Mouse (Mus musculus) embryo, embryonic 9.5 days (tissue): ENCODE results near the gene 2510009E07Rik.
A peak's percentile ranks its signal among the peaks of the same experiment; 100 is the strongest.
"Not testable (repeated sequence)": the region's sequence is repeated elsewhere in the genome, so short reads cannot be mapped to it uniquely, and the experiment has no call there.

Experiments used
- DNase-seq: peaks from one replicate; pipeline ENCODE4 v3.0.0-alpha.2; 2017; ENCODE audit errors: extremely low spot score

2510009E07Rik gene

GRCm38 (mm10) chr16:21676791-21677190 is 17.7 kb downstream of the 2510009E07Rik start:
- DNase-seq: no peak

DNA sequence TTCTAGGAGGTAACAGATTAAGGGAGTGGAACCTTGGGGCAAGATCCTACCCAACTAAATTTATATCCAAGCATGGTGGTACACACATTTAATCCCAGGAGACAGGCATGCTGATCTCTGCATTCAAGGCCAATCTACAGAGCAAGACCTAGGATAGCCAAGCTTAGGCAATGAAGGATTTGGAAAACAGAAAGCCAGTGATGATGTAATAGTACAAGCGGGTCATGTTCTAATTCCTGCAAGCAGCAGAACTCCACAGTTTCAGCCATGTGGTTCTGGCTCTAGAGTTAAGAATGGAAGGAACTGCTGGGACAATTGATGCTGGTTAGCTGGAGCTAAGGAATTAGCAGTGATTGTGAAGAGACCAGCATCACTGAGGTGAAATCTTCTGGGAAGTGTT is 20.8 kb downstream of the 2510009E07Rik start:
- DNase-seq: not testable (repeated sequence)

GRCm38 (mm10) chr16:21673046-21673445 is 21.4 kb downstream of the 2510009E07Rik start:
- DNase-seq: not testable (repeated sequence)

DNA sequence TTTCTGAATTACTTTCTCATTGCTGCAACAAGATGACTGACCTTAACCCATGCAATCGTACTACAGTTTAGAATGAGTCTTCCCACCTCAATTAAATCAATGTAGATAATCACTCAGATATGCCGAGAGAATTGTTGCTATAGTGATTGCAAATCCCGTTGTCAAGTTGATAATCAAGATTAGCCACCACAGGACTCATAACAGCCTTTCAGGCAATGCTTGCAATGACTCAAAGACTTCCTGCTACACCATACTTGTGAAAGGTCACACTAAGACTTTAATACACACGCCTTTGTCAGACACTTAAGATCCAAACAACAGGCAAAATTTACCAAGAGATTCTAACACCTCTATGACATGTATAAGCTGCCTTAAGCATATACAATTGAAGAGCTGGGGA is 22.6 kb downstream of the 2510009E07Rik start:
- DNase-seq: no peak

- DNase-seq: no peak
These were observed 29.0 kb downstream of the 2510009E07Rik start for GRCm38 (mm10) chr16:21665423-21665986.

DNA sequence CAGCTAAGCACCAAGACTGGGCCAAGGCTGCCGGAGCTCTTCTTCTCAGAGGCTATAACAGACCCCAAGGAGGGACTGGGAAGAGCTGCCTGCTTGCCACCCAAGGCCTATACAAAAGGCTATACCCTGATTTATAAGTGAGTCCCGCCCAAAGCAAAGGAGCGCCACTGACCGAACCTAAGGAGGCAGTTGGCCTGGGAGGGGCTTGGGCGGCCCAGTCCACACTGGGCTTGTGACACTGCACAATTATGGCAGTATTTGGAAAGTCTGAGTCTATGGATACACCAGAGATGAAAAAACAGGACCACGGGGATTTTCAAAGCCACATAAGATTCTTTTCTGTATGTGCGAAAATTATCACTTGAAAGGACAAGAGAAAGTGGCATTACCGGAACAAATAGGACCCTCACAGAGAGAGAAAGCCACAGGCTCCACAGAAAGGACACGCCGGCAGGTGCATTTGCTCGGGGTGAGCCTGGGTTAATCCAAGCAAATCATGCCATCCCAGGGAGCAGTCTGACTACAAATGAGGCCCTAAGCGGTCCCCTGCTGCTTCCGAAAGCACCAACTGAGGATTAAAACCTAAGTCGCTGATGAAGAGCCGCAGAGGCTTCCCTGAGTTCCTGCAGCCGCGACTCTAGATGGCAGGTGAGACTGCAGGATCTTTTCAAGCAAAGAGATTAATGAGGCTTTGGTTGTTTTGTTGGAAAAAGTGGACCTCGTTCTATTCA is 29.7 kb downstream of the 2510009E07Rik start:
- DNase-seq: peak; percentile 25

DNA sequence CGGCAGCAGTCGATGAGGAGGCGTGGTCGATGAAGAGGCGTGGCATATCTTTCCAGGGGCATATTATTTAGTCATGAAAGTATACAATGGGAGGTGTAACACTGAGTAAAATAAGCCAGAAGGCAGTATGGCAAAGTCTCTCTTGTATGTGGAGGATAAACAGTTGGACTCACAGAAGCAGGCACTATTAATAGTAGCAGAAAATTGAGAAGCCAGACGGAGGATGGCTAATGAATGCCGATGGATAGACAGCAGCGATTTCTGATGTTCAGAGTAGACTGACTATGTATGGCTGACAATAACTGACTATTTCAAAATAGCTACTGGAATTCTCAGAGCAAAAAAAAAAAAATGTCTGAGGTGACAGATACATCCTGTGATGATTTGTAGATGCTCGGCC is 38.5 kb downstream of the 2510009E07Rik start:
- DNase-seq: no peak

GRCm38 (mm10) chr16:21655291-21655690 is 39.2 kb downstream of the 2510009E07Rik start:
- DNase-seq: no peak

- no peak for DNase-seq
These were observed 40.1 kb downstream of the 2510009E07Rik start for GRCm38 (mm10) chr16:21654384-21654783.

GRCm38 (mm10) chr16:21653151-21653550 is 41.3 kb downstream of the 2510009E07Rik start:
- DNase-seq: no peak

GRCm38 (mm10) chr16:21651161-21651560 is 43.3 kb downstream of the 2510009E07Rik start:
- DNase-seq: no peak

GRCm38 (mm10) chr16:21650289-21650688 is 44.2 kb downstream of the 2510009E07Rik start:
- no peak for DNase-seq

DNA sequence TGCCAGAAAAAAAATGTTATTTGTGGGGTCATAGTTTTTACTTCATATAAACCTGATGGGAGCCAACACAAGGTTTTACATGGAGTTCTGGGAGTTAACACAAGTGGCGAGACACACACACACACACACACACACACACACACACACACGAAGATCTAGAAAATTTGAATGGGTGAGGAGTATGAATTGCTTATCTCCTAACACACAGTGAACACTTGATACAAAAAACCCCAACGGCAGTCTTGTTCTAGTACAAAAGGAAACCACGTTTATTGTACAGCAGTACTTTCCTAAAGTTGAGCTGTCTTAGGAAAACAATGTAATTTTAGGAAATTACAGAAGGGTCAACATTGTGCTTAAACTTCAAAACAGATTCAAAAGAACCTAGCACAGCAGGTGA is 45.7 kb downstream of the 2510009E07Rik start:
- no peak for DNase-seq

- DNase-seq: no peak
These were observed 48.0 kb downstream of the 2510009E07Rik start for GRCm38 (mm10) chr16:21646496-21646895.

DNA sequence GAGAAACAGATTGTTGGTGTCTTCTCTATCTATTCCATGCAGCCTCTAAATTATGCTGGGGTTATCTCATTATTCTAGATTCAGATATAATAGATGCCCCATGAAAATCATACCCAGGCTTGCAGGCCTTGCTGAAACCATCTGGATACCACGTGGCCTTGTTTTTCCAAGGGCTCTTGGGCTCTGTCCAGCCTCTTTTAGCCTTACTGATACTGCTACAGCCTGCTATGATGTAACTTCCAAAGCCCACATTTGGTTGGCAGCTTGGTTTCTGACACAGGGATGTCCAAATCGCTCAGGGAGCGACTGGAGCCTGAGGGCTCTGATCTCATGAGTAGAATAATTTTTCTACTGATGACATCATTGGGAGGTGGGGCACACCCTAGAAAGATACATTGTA is 48.5 kb downstream of the 2510009E07Rik start:
- DNase-seq: no peak

GRCm38 (mm10) chr16:21644574-21644973 is 49.9 kb downstream of the 2510009E07Rik start:
- DNase-seq: no peak

- peak; percentile 25 for DNase-seq
These were observed 50.4 kb downstream of the 2510009E07Rik start for GRCm38 (mm10) chr16:21644066-21644561.

GRCm38 (mm10) chr16:21643621-21644041 is 50.8 kb downstream of the 2510009E07Rik start:
- no peak for DNase-seq

DNA sequence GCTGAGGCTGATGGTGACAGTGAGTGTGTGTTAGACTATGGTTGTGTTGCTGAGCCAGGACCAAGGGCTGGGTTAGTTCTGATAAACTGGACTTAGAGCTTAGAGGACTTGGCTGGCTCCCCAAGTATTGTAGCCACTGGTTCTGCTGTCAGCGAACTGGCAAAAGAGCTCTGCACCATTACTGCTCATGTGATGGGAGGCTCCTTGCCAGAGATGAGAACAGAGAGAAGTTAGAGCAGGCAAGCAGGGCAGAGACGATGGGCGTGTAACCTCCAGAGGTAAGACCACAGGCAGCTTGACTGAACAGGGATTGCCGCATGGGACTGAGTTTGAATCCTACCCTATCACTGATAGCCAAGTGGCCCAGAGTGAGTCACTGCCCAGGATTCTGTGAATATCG is 51.6 kb downstream of the 2510009E07Rik start:
- no peak for DNase-seq

DNA sequence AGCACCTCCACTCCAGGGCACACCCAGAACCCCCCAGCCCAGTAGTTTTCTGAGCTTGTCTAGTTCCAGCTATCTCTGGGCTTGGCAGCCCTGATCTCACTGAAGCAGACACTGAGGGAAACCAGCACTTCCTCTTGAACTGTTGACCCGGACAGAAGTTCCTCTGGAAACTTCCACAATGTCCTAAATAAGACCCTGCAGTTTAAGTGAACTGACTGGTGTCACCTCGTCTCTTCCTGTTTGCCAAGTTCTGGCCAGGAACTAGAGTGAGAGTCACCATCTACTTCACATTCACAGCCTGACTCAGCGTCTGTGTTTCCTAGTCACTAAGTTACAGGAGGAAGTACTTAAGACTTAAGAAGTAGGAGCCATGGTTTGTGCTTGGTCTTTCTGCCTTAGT is 52.5 kb downstream of the 2510009E07Rik start:
- DNase-seq: no peak

DNA sequence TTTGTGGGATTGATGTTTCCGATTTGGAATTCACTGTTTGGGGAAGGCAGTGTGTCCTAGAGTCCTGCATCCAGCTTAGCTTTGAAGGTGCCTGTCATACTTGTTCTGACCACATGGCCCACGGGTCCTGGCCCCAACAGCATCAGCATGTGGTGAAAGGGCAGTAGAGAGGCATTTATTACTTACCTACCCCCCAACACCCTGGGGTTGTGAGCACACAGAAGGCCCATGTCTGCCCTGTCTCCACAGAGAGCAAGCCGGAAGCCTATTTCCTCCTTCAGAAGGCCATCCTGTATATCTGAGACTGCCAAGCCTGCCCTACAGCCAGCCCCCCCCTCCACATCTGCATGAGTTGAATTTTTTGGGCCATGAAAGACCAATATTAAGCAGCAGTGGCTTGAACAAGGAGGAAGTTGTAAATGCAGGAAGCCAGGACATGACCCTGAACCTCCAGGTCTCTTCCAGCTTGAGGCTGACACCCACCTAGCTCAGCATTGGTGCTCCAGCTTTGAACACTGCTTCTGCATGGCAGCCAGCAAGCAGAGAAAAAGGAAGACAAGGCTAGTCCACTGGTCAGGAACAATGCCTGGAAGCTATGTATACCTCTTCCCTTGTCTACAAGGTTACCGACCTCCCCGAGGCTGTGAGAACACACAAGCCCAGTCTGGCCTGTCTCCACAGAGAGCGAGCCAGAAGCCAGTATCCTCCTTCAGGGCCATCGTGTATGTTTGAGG is 53.5 kb downstream of the 2510009E07Rik start:
- no peak for DNase-seq

DNA sequence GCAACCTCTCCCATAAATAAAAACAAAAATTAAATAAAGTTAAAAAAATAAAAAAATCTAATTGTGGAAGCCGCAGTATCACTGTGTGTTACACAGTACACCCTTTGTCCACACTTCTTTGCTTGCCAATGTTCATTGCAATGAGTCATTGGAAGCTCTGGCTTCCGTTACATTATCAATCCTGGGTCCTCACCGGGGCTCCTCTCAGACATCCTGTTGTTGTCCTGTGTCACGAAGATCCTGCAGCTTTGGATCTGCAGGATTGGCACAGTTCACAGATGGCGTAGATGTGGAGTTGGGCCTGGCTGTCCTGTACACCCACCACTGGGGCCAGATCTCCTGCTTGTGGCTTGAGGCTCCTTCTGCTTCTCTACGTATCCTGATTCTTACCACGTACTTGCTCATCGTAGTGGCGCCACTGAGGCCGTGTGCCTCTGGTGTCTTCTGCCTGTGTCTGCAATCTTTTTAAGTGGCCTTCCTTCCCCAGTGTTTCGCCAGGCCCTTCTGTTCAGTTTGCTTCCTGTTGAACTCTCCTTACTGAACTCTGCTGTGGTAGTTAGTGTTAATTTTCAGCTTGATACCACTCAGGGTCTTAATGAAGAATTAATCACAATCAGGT is 57.2 kb downstream of the 2510009E07Rik start:
- DNase-seq: no peak
